Mouse (Mus musculus) cortical plate, adult 2 months (tissue): ENCODE data around the gene Ptafr. TPM values are rescaled to one million over a fixed set of nuclear protein-coding genes. Genes with fewer than 3 reads are reported as not detected.
"Not testable (repeated sequence)": the region's sequence is repeated elsewhere in the genome, so short reads cannot be mapped to it uniquely, and the experiment has no call there.

Source experiments
- H3K27ac ChIP-seq: fragments of 200-500 bp; 2 replicates; pipeline ENCODE4 v1.5.1; 2012; ENCODE audit warnings: low read length, control low read depth, inconsistent platforms; ENCODE audit not compliant: insufficient read depth
- H3K4me1 ChIP-seq: fragments of 200-500 bp; 2 replicates; pipeline ENCODE4 v1.6.1; 2011; ENCODE audit warnings: low read length; ENCODE audit not compliant: control insufficient read depth, insufficient read depth
- H3K4me3 ChIP-seq: fragments of 200-500 bp; 2 replicates; pipeline ENCODE4 v1.5.1; 2011; ENCODE audit warnings: mild to moderate bottlenecking, low read length, control low read depth; ENCODE audit not compliant: insufficient read depth
- CTCF ChIP-seq: fragments of 200-500 bp; IDR thresholded peaks from 2 replicates; pipeline ENCODE4 v1.5.1; 2011; ENCODE audit warnings: mild to moderate bottlenecking, control low read depth, low read length; ENCODE audit not compliant: insufficient read depth; ENCODE audit errors: extremely low read depth
- POLR2A ChIP-seq: fragments of 200-500 bp; IDR thresholded peaks from 2 replicates; pipeline ENCODE4 v1.6.1; 2011; ENCODE audit warnings: mild to moderate bottlenecking, low read length, control low read depth; ENCODE audit not compliant: insufficient read depth; ENCODE audit errors: extremely low read depth
- polyA plus RNA-seq: library from polyadenylated mRNA; depleted of rRNA; stranded (reverse); fragments of >200 nt; gene quantifications from 2 replicates; pipeline ENCODE4 v1.2.3, GENCODE M21; 2012

Gene Ptafr
- polyA plus RNA-seq, 1 experiment = 1.5 TPM

DNA sequence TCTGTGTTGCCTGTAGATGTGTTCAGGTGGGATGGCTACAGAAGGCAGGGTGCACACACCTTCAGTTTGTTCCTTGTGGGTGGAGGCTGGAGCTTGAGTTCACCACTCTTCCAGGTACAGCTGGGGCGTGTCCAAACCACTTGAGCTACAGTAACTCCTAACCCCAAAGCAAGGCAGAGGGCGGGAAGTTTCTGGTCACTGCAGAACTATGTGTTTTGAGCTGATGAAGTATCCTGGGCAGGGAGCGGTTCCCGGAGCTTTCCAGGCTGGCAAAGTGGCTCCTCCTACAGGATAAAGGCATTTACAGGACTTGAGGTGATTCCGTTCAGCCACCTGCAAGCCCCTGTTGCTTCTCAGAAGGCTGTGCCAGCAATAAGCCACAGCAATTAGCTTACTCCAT, 9.6 kb upstream of the Ptafr start:
- Histone ChIP-seq H3K4me3 (no peak overlapping the region), H3K4me1 (no peaks in the 10 kb centered on the region), H3K27ac (no peak overlapping the region)
- TF ChIP-seq POLR2A (no peak), CTCF (no peak)

- no peak overlapping the region for H3K4me3 ChIP-seq
- no peaks in the 10 kb centered on the region for H3K4me1 ChIP-seq
- no peak overlapping the region for H3K27ac ChIP-seq
- TF ChIP-seq POLR2A = no peak
- no peak for TF ChIP-seq CTCF
Observed at GRCm38 (mm10) chr4:132554653-132555052, 9.2 kb upstream of the Ptafr start.

DNA sequence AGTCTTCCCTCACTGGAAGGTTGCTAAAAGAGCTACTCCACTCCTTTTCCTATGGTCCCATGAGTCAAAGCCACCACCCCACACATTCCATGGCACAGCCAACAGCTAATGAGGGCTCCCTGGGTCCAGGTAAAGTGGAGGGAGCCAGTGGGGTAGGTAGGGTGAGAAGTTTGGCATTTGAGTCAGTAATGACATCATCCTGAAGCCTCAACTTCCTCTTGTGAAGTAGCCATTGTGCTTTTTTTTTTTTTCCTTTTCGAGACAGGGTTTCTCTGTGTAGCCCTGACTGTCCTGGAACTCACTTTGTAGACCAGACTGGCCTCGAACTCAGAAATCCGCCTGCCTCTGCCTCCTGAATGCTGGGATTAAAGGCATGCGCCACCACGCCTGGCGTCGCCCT, 8.3 kb upstream of the Ptafr start:
- not testable (repeated sequence) for H3K4me1 ChIP-seq, H3K4me3 ChIP-seq, H3K27ac ChIP-seq

GRCm38 (mm10) chr4:132563261-132563660, 606 bp upstream of the Ptafr start:
- H3K27ac ChIP-seq = no peak overlapping the region
- TF ChIP-seq POLR2A = no peak
- no peak for TF ChIP-seq CTCF
- H3K4me1 ChIP-seq = 0 out of 2 replicates have a peak, but pooled peaks cover 2% of the 10 kb centered on the region
- H3K4me3 ChIP-seq = no peak overlapping the region

DNA sequence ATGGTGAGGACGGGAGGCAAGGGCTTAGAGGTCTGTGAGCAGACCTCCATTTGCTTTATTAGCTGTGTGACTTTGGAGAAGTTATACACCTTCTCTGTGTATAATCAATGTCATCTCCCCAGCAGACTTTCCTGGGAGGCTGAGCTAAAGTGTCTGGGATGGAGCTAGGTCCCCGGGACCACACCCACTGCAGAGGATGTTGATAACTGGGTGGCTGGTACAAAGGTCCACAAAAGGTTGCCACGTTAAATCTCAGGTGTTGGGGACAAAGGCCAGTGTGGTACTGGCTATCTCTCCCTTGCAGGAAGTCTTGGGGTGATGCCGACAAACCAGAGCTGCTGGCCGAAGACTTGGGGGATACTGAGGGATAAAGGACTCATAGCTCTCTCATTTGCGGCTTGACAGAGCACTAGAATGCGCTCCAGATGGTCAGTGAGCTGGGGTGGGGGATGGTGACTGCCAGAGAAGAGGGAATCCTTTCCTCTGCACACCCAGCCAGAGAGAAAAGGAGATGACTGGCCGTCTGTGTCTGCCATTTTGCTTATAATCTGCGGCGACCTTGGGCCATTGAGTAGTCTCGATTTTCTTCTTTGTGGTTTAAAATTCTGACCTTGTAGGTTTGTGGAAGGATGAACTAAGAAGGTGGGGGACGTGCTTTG, 1.4 kb downstream of the Ptafr start:
- no peak overlapping the region for H3K4me3 ChIP-seq
- H3K4me1 ChIP-seq = 0 out of 2 replicates have a peak, but pooled peaks cover 2% of the 10 kb centered on the region
- no peak overlapping the region for H3K27ac ChIP-seq
- TF ChIP-seq POLR2A (no peak), CTCF (no peak)

GRCm38 (mm10) chr4:132567361-132567779, 3.5 kb downstream of the Ptafr start:
- Histone ChIP-seq H3K4me1 (0 out of 2 replicates have a peak, but pooled peaks cover 2% of the 10 kb centered on the region), H3K4me3 (no peak overlapping the region), H3K27ac (no peak overlapping the region)
- TF ChIP-seq CTCF (no peak), POLR2A (no peak)

- Histone ChIP-seq H3K4me1 (0 out of 2 replicates have a peak, but pooled peaks cover 2% of the 10 kb centered on the region), H3K27ac (no peak overlapping the region), H3K4me3 (no peak overlapping the region)
- TF ChIP-seq POLR2A (no peak), CTCF (no peak)
Observed at GRCm38 (mm10) chr4:132569115-132569514, 5.2 kb downstream of the Ptafr start.

DNA sequence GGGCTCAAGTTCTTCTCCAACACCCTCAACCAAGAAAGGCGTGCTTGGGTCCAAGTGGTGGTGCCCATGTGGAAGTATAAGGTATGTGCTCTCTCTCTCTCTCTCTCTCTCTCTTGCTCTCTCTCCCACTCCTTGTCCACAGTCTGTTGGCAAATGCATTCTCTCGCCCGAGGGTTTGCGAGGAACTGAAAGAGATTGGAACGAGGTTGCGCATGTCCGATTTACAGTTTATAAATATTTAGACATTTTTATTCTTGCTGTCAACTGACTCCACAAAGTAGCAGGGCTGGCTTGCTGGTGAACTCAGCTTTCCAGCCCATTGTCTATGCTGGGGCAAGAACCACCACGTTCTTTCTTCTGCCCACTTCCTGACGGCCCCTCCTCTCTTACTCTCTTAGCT, 7.3 kb downstream of the Ptafr start:
- TF ChIP-seq POLR2A (no peak), CTCF (no peak)
- Histone ChIP-seq H3K4me3 (no peak overlapping the region), H3K4me1 (no peaks in the 10 kb centered on the region), H3K27ac (no peak overlapping the region)

GRCm38 (mm10) chr4:132573327-132573726, 9.5 kb downstream of the Ptafr start:
- Histone ChIP-seq H3K27ac (no peak overlapping the region), H3K4me1 (no peaks in the 10 kb centered on the region), H3K4me3 (no peak overlapping the region)
- TF ChIP-seq POLR2A (no peak), CTCF (no peak)

DNA sequence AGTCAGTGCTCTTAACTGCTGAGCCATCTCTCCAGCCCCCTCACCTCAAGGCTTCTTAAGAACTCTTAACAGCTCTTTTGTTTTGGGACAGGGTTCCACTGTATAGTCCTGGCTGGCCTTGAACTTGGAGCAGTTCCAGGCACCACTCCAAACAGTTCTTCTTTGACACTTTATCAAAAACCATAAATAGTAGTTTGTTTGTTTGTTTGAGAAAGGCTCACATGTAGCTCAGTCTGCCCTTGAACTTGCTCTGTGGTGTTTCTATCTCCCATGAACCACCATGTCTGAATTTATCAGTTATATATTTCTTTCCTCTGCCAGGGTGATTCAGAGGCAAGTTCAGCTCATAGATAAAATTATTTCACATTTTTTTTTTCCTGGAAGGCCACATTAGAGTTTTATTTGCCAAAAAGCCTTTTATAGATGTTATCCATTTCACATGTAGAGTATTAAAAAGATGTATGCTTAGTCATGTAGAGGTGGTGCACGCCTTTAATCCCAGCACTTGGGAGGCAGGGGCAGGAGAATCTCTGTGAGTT, 11.0 kb downstream of the Ptafr start:
- TF ChIP-seq CTCF (no peak), POLR2A (no peak)
- Histone ChIP-seq H3K4me1 (no peaks in the 10 kb centered on the region), H3K4me3 (no peak overlapping the region), H3K27ac (no peak overlapping the region)
